Mouse (Mus musculus): ENCODE data around the gene Bhlhe41. TPM values are rescaled to one million over a fixed set of nuclear protein-coding genes. Genes with fewer than 3 reads are reported as not detected.

The Bhlhe41 gene
- polyA plus RNA-seq (2012; fragmentation: generic; extraction: Trizol), result 15.6 TPM

GRCm38 (mm10) chr6:145865289-145865885 lies at the start of gene Bhlhe41:
Gene Bhlhe41, minus strand, starts transcription at chr6:145865558.
- Histone ChIP-seq H3K27me3 (ENCODE audit: control insufficient read depth, insufficient read depth, insufficient read length) (no peaks in the 10 kb centered on the region), H3K4me2 (ENCODE audit: low read depth) (peak within 1 kb of the TSS; percentile 99), H3K36me3 (ENCODE audit: control insufficient read depth, insufficient read depth) (no peaks in the 10 kb centered on the region), H3ac (ENCODE audit: control insufficient read depth, insufficient read length) (peak within 1 kb of the TSS; percentile 94), H3K4me3 (peak within 1 kb of the TSS; percentile 71), H3K79me2 (ENCODE audit: control insufficient read depth, insufficient read depth) (peaks cover 37% of the 10 kb centered on the region)
- peak; percentile 91 for TF ChIP-seq POLR2AphosphoS2 (IDR thresholded peaks at IDR 0.05; ENCODE audit: insufficient read length, low read depth)
- TF ChIP-seq TCF3 (IDR thresholded peaks at IDR 0.05; ENCODE audit: insufficient read length, low read depth), result no peak
- TF ChIP-seq CEBPB (IDR thresholded peaks at IDR 0.05; ENCODE audit: insufficient read depth, poor library complexity, severe bottlenecking), result no peak
- TF ChIP-seq MYOD1 (IDR thresholded peaks at IDR 0.05; ENCODE audit: control insufficient read depth in 1 of 3, insufficient read length in 2 of 3, low read depth in 2 of 3), result peak in 2 of 3 experiments; percentile 27 to 60
- peak in 2 of 3 experiments; percentile 67 for TF ChIP-seq MYOG (IDR thresholded peaks at IDR 0.05; ENCODE audit: control insufficient read depth in 1 of 3, insufficient read depth in 1 of 3, insufficient read length in 2 of 3, low read depth in 2 of 3)
- peak; percentile 92 for TF ChIP-seq POLR2A (IDR thresholded peaks at IDR 0.05; ENCODE audit: insufficient read length, low read depth)

- Histone ChIP-seq H3ac (ENCODE audit: control insufficient read depth, insufficient read length) (no peak overlapping the region), H3K4me3 (no peak overlapping the region), H3K36me3 (ENCODE audit: control insufficient read depth, insufficient read depth) (no peaks in the 10 kb centered on the region), H3K27me3 (ENCODE audit: control insufficient read depth, insufficient read depth, insufficient read length) (no peaks in the 10 kb centered on the region), H3K79me2 (ENCODE audit: control insufficient read depth, insufficient read depth) (no peaks in the 10 kb centered on the region), H3K4me2 (ENCODE audit: low read depth) (no peak overlapping the region)
- TF ChIP-seq POLR2A (IDR thresholded peaks at IDR 0.05; ENCODE audit: insufficient read length, low read depth), result no peak
- TF ChIP-seq E2F4 (IDR thresholded peaks at IDR 0.05; ENCODE audit: insufficient read depth), result no peak
- TF ChIP-seq MYOD1 (IDR thresholded peaks at IDR 0.05; ENCODE audit: control insufficient read depth in 1 of 3, insufficient read length in 2 of 3, low read depth in 2 of 3), result peak in 2 of 3 experiments; percentile 95
- TF ChIP-seq USF1 (IDR thresholded peaks at IDR 0.05; ENCODE audit: low read depth), result no peak
- TF ChIP-seq POLR2AphosphoS2 (IDR thresholded peaks at IDR 0.05; ENCODE audit: insufficient read length, low read depth), result no peak
- peak in 2 of 3 experiments; percentile 23 to 88 for TF ChIP-seq MYOG (IDR thresholded peaks at IDR 0.05; ENCODE audit: control insufficient read depth in 1 of 3, insufficient read depth in 1 of 3, insufficient read length in 2 of 3, low read depth in 2 of 3)
- no peak for TF ChIP-seq CEBPB (IDR thresholded peaks at IDR 0.05; ENCODE audit: insufficient read depth, poor library complexity, severe bottlenecking)
- no peak for TF ChIP-seq MAX (IDR thresholded peaks at IDR 0.05; ENCODE audit: low read depth)
- TF ChIP-seq TCF3 (IDR thresholded peaks at IDR 0.05; ENCODE audit: insufficient read length, low read depth), result peak; percentile 74
- no peak for TF ChIP-seq SRF (IDR thresholded peaks at IDR 0.05; ENCODE audit: control insufficient read depth, insufficient read length, low read depth)
- no peak for TF ChIP-seq TCF12 (IDR thresholded peaks at IDR 0.05; ENCODE audit: insufficient read depth, poor library complexity, severe bottlenecking)
- no peak for TF ChIP-seq REST (IDR thresholded peaks at IDR 0.05; ENCODE audit: insufficient read depth, insufficient read length)
Measured at GRCm38 (mm10) chr6:145912232-145912631, 46.9 kb upstream of the Bhlhe41 start.

DNA sequence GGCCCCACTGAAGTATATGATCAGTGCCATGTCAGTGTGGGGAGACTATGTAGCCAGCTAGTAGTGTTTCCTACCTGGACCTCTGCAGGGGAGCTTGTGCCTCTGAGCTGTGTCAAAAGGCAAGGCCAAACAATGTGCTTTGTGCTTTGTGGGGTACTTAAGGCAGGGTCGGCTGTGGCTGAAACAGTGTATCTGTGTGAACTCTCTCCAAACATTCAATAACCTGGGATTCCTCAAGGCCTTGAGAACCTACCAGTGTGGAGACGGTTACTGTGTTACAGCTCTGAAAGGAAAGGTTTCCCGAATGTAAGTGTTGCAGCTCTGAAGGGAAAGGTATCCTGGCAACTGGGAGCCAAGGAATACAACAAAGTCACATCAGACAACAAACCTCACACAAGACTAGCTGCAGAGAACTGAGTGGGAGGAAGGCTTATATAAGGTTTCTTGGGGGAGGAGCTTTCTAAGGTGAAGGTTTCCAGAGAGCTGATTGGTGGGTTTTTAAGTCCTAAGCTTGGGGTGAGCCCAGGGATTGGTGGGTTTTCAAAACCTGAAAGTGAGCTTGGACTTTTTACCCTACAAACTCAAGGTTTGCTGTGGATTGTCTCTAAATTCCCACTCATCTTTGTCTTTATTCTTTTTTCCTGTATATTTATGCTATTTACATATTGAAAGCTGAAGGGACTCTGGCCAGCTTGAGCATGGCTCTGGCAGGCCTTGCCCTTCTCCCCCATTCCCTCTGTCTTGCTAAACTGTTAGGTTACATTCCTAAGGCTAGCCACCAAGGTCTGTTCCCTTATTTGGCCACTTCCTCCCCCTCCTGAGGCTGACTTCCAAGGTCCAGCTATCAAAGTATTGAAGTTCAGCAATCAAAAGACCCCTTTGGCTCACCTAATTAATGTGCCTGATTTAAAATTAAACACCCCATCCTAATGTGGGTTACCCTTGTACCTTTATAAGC lies 45.4 kb upstream of the Bhlhe41 start:
- Histone ChIP-seq H3K36me3 (ENCODE audit: control insufficient read depth, insufficient read depth) (no peaks in the 10 kb centered on the region), H3K4me3 (no peak overlapping the region), H3K79me2 (ENCODE audit: control insufficient read depth, insufficient read depth) (no peaks in the 10 kb centered on the region), H3K4me2 (ENCODE audit: low read depth) (no peak overlapping the region), H3K27me3 (ENCODE audit: control insufficient read depth, insufficient read depth, insufficient read length) (no peaks in the 10 kb centered on the region), H3ac (ENCODE audit: control insufficient read depth, insufficient read length) (no peak overlapping the region)
- TF ChIP-seq SRF (IDR thresholded peaks at IDR 0.05; ENCODE audit: control insufficient read depth, insufficient read length, low read depth), result peak; percentile 60
- TF ChIP-seq TCF3 (IDR thresholded peaks at IDR 0.05; ENCODE audit: insufficient read length, low read depth), result no peak

DNA sequence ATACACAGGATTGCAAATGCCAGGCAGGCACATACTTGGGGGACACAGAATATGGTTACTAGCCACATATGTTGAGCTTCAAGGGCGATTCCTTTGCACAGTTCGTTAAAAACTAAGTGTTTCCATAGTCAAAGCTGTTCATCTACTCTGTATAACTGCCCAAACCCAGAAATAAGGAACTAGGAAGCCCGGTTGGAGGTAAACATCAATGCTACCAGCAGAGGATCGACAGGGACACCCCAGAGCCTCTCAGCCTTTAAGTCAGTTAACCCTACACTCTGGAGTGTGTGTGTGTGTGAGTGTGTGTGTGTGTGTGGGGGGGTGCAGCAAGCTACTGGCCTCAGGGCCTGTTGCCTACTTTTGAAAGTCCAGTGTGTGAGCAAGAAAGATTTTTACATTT lies 44.6 kb upstream of the Bhlhe41 start:
- Histone ChIP-seq H3K36me3 (ENCODE audit: control insufficient read depth, insufficient read depth) (no peaks in the 10 kb centered on the region), H3K79me2 (ENCODE audit: control insufficient read depth, insufficient read depth) (no peaks in the 10 kb centered on the region), H3K4me3 (no peak overlapping the region), H3K4me2 (ENCODE audit: low read depth) (no peak overlapping the region), H3K27me3 (ENCODE audit: control insufficient read depth, insufficient read depth, insufficient read length) (no peaks in the 10 kb centered on the region), H3ac (ENCODE audit: control insufficient read depth, insufficient read length) (no peak overlapping the region)
- no peak for TF ChIP-seq POLR2A (IDR thresholded peaks at IDR 0.05; ENCODE audit: insufficient read length, low read depth)
- TF ChIP-seq POLR2AphosphoS2 (IDR thresholded peaks at IDR 0.05; ENCODE audit: insufficient read length, low read depth), result no peak
- TF ChIP-seq USF1 (IDR thresholded peaks at IDR 0.05; ENCODE audit: low read depth), result no peak
- TF ChIP-seq TCF12 (IDR thresholded peaks at IDR 0.05; ENCODE audit: insufficient read depth, poor library complexity, severe bottlenecking), result no peak
- no peak for TF ChIP-seq MAX (IDR thresholded peaks at IDR 0.05; ENCODE audit: low read depth)
- no peak for TF ChIP-seq REST (IDR thresholded peaks at IDR 0.05; ENCODE audit: insufficient read depth, insufficient read length)
- no peak for TF ChIP-seq MYOG (IDR thresholded peaks at IDR 0.05; ENCODE audit: control insufficient read depth in 1 of 3, insufficient read depth in 1 of 3, insufficient read length in 2 of 3, low read depth in 2 of 3)
- TF ChIP-seq E2F4 (IDR thresholded peaks at IDR 0.05; ENCODE audit: insufficient read depth), result no peak
- no peak for TF ChIP-seq MYOD1 (IDR thresholded peaks at IDR 0.05; ENCODE audit: control insufficient read depth in 1 of 3, insufficient read length in 2 of 3, low read depth in 2 of 3)
- TF ChIP-seq SRF (IDR thresholded peaks at IDR 0.05; ENCODE audit: control insufficient read depth, insufficient read length, low read depth), result no peak
- TF ChIP-seq CEBPB (IDR thresholded peaks at IDR 0.05; ENCODE audit: insufficient read depth, poor library complexity, severe bottlenecking), result no peak
- no peak for TF ChIP-seq TCF3 (IDR thresholded peaks at IDR 0.05; ENCODE audit: insufficient read length, low read depth)

All from myocyte (in vitro differentiated cells).